28 mouse cellular contexts compared by ENCODE assay signal in the genomic region with DNA sequence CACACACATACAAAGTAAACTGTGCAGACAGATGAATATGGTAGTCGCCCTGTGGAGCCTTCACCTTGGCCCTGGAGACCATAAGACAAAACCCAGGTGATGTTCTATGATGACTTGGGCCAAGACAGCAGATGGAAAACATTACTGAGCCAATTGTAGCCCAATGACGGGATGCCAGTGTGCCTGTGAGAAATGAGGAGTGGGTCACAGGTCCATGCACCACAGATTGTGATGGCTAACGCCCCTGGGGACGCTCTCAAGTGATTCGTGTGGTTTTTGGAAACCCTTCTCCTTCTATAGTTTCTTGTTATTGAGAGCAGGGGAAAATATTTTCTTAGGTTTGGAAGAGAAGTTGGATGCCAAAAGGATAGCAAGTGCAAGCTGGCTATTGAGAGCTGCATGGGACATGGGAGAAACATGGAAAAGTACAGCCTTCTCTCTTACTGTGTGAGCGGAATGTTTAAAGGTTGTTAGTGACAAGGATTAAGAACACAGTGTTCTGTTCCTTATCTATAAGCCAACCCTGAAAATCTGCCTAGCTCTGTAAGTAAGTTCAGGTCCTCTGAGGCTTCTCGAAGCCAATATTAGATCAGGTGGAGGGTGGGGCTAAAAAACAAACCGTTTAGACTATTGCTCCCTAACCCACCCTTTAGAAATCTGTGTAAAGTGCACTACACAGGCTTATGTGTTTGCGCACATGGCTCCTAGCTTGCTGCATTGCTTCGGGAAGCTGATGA.
DNase-seq lines count a peak whose midpoint lies in the region; ATAC-seq and TF ChIP-seq lines count a peak whose summit lies in the region.
"Had no signal": no experiment of that assay in that cellular context is flagged by ENCODE, and none has a peak within 500 bp of the region (broad histone marks: within the 10 kb centered on the region; RNA-seq: fewer than 3 reads in every experiment).

No protein-coding gene starts in this region.

- peak; percentile 61; the same call in 1 of the 2 replicates for ATAC-seq in stomach, postnatal 0 days (ENCODE audit: low FRiP score, low TSS enrichment)
- ATAC-seq: CD4-positive, CD25-positive, alpha-beta regulatory T cell, adult 4 months; forebrain, embryonic 15.5 days; intestine, embryonic 16.5 days; liver, postnatal 0 days had no signal

- no peak for TF ChIP-seq CTCF in stomach, postnatal 0 days (IDR thresholded peaks at IDR 0.05; ENCODE audit: low read depth)

- no peaks in the 10 kb centered on the region for H3K36me3 ChIP-seq in heart, embryonic 10.5 days
- no peaks in the 10 kb centered on the region for H3K36me3 ChIP-seq in stomach, postnatal 0 days (ENCODE audit: control insufficient read depth, insufficient read depth, low read length)
- H3K36me3 ChIP-seq: embryonic facial prominence, embryonic 12.5 days; forebrain, embryonic 10.5 days; forebrain, embryonic 15.5 days; heart, embryonic 13.5 days; hindbrain, embryonic 13.5 days; limb, embryonic 12.5 days; neural tube, embryonic 12.5 days had no signal

- H3K9me3 ChIP-seq in heart, embryonic 10.5 days = no peaks in the 10 kb centered on the region
- H3K9me3 ChIP-seq in stomach, postnatal 0 days (ENCODE audit: control insufficient read depth, low read length) = no peaks in the 10 kb centered on the region
- H3K9me3 ChIP-seq: embryonic facial prominence, embryonic 12.5 days; forebrain, embryonic 10.5 days; forebrain, embryonic 15.5 days; heart, embryonic 13.5 days; hindbrain, embryonic 13.5 days; limb, embryonic 12.5 days; neural tube, embryonic 12.5 days had no signal

- H3K4me3 ChIP-seq in heart, embryonic 10.5 days = no peak overlapping the region
- H3K4me3 ChIP-seq in stomach, postnatal 0 days (ENCODE audit: low read depth, low read length) = no peak overlapping the region
- H3K4me3 ChIP-seq: embryonic facial prominence, embryonic 12.5 days; forebrain, embryonic 10.5 days; forebrain, embryonic 15.5 days; heart, embryonic 13.5 days; hindbrain, embryonic 13.5 days; limb, embryonic 12.5 days; myocyte; neural tube, embryonic 12.5 days had no signal

- H3K27me3 ChIP-seq in heart, embryonic 10.5 days (ENCODE audit: insufficient read depth, poor library complexity, severe bottlenecking) = no peaks in the 10 kb centered on the region
- H3K27me3 ChIP-seq in stomach, postnatal 0 days (ENCODE audit: control insufficient read depth, insufficient read depth, low read length) = no peaks in the 10 kb centered on the region
- H3K27me3 ChIP-seq: embryonic facial prominence, embryonic 12.5 days; forebrain, embryonic 15.5 days; heart, embryonic 13.5 days; hindbrain, embryonic 13.5 days; limb, embryonic 12.5 days; neural tube, embryonic 12.5 days had no signal

- TF ChIP-seq EP300 in stomach, postnatal 0 days (optimal IDR thresholded peaks at IDR 0.05) = no peak

- 79% methylated on average over 10 of the region's 10 CpGs for WGBS in heart, embryonic 10.5 days
- WGBS in stomach, postnatal 0 days = 61% methylated on average over 10 of the region's 10 CpGs

- peak overlapping the region; percentile 7; the same call in 1 of the 2 replicates for H3K27ac ChIP-seq in heart, embryonic 10.5 days
- H3K27ac ChIP-seq in stomach, postnatal 0 days (replicated peaks) = no peak overlapping the region
- H3K27ac ChIP-seq: embryonic facial prominence, embryonic 12.5 days; forebrain, embryonic 10.5 days; forebrain, embryonic 15.5 days; heart, embryonic 13.5 days; hindbrain, embryonic 13.5 days; limb, embryonic 12.5 days; neural tube, embryonic 12.5 days had no signal

- DNase-seq in embryo, embryonic 10 days (ENCODE audit: low spot score) = peak; percentile 47
- no peak for DNase-seq in embryo, embryonic 9.5 days (ENCODE audit: extremely low spot score)
- no peak for DNase-seq in heart, embryonic 10.5 days (ENCODE audit: low spot score)
- no peak for DNase-seq in heart, postnatal 25 days (ENCODE audit: low spot score)
- DNase-seq in embryo, embryonic 11 days = peak; percentile 31
- DNase-seq in stomach, postnatal 0 days (ENCODE audit: low spot score) = no peak
- no peak for DNase-seq in layer of hippocampus, postnatal 14 days (ENCODE audit: low spot score in 2 of 2)
- DNase-seq: adrenal gland, postnatal 25 days; gastrocnemius, postnatal 10 days; heart, postnatal 4 days; kidney, adult 9 months; kidney, postnatal 10 days; liver, postnatal 0 days; lung, postnatal 36 days; right cerebral cortex, adult 18-20 months; thymus, postnatal 14 days had no signal

- intact Hi-C loops in heart, postnatal 25 days (cut with DNase I) = no loop called here

- no peak overlapping the region for H3K9ac ChIP-seq in stomach, postnatal 0 days (ENCODE audit: low read length)
- H3K9ac ChIP-seq: embryonic facial prominence, embryonic 12.5 days; forebrain, embryonic 15.5 days; heart, embryonic 13.5 days; hindbrain, embryonic 13.5 days; limb, embryonic 12.5 days; liver, postnatal 0 days; neural tube, embryonic 12.5 days had no signal

- peaks cover 18% of the 10 kb centered on the region for H3K4me1 ChIP-seq in heart, embryonic 10.5 days
- H3K4me1 ChIP-seq in stomach, postnatal 0 days (replicated peaks; ENCODE audit: control insufficient read depth, insufficient read depth) = no peaks in the 10 kb centered on the region
- H3K4me1 ChIP-seq: forebrain, embryonic 15.5 days; hindbrain, embryonic 13.5 days; neural tube, embryonic 12.5 days had no signal

- no peak overlapping the region for H3K4me2 ChIP-seq in stomach, postnatal 0 days (replicated peaks; ENCODE audit: low read depth)
- H3K4me2 ChIP-seq: embryonic facial prominence, embryonic 12.5 days; forebrain, embryonic 15.5 days; heart, embryonic 13.5 days; hindbrain, embryonic 13.5 days; limb, embryonic 12.5 days; liver, embryonic 11.5 days; midbrain, embryonic 11.5 days; neural tube, embryonic 12.5 days had no signal

Comparison
In these comparisons a context has a peak if more than half of its experiments do, and no peak if none do; other contexts are left out.
1. DNase-seq: peak in embryo, embryonic 10 days (single experiment) and embryo, embryonic 11 days (single experiment); none in embryo, embryonic 9.5 days (single experiment), heart, embryonic 10.5 days (single experiment), heart, postnatal 25 days (single experiment), stomach, postnatal 0 days (single experiment) and layer of hippocampus, postnatal 14 days (0 of 2).